Mouse (Mus musculus): ENCODE data around the gene Vmn1r88.

Vmn1r88 gene

GRCm38 (mm10) chr7:13159268-13159667 lies at the start of gene Vmn1r88:
Gene Vmn1r88, plus strand, starts transcription at chr7:13159568.
- no peak for DNase-seq

GRCm38 (mm10) chr7:13119817-13120216 lies 39.6 kb upstream of the Vmn1r88 start, which contains the start of gene Vmn1r86:
Gene Vmn1r86, minus strand, starts transcription at chr7:13119917.
- no peak for DNase-seq

- DNase-seq, result peak; percentile 6
Measured at GRCm38 (mm10) chr7:13123554-13124153, 35.7 kb upstream of the Vmn1r88 start.

GRCm38 (mm10) chr7:13131856-13132255 lies 27.5 kb upstream of the Vmn1r88 start:
- no peak for DNase-seq

GRCm38 (mm10) chr7:13137340-13137739 lies 22.0 kb upstream of the Vmn1r88 start:
- no peak for DNase-seq

GRCm38 (mm10) chr7:13140057-13140456 lies 19.3 kb upstream of the Vmn1r88 start, which contains the start of gene Vmn1r87:
Gene Vmn1r87, minus strand, starts transcription at chr7:13140157.
- DNase-seq, result no peak

- DNase-seq, result no peak
Measured at GRCm38 (mm10) chr7:13212720-13213119, 53.4 kb downstream of the Vmn1r88 start, which contains the start of gene Vmn1r89. Gene Vmn1r89, plus strand, starts transcription at chr7:13213020.

All from cerebellum, adult 11 months (tissue).